Mouse (Mus musculus): ENCODE data around the gene Ccdc7a.
"Not testable (repeated sequence)": the region's sequence is repeated elsewhere in the genome, so short reads cannot be mapped to it uniquely, and the experiment has no call there.

Ccdc7a gene

GRCm38 (mm10) chr8:129065417-129065816 lies at the start of gene Ccdc7a:
Ccdc7a (minus strand) TSS chr8:129065517.
- not testable (repeated sequence) for DNase-seq

DNA sequence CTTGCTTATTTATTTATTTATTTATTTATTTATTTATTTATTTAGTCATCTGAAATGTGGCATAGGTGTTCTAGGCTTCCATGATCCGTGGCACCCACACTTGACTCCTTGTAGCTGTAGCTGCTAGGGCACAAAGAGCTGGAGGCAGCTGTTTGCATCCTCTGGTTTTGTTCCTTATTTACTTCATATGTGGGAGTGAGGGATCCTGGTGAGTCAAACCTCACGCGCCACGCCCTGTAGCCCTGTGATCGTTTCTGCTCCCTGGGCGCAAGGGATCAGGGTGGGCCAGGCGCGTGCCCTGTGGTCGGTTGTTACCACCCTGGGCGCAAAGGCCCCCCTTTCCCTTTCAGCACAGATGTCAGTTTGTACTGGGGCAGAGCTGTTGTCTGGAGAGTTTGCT lies 1.5 kb upstream of the Ccdc7a start, which contains the start of gene Ccdc7b:
Ccdc7b (plus strand) TSS at position 301 of the 400 bp plus-strand sequence.
- DNase-seq, result not testable (repeated sequence)

GRCm38 (mm10) chr8:128991389-128991788 lies 73.9 kb downstream of the Ccdc7a start:
- DNase-seq, result no peak

- DNase-seq, result not testable (repeated sequence)
Observed at GRCm38 (mm10) chr8:128948941-128949340, 116.4 kb downstream of the Ccdc7a start.

GRCm38 (mm10) chr8:128941022-128941641 lies 124.2 kb downstream of the Ccdc7a start:
- peak in 1 of 2 experiments; percentile 28 for DNase-seq

- no peak for DNase-seq
Observed at GRCm38 (mm10) chr8:128933446-128933845, 131.9 kb downstream of the Ccdc7a start.

DNA sequence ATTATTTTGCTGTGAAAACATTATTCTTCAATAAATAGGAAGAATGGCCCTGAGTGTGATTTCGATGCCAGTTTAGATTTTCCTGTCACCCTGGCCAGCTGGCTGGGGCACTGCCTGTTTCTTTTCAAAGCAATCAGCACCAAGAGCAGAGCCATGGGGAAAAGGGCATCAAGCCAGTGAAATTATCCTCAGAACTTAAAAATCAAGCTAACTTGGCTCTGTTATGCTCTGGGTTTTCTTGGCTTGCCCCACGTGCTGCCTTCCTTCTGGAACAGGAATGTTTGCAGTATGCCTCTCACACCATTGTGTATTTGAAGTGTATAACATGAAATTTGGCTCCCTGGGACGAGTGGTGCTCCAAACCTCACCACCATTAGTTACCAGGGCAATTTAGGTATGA lies 182.6 kb downstream of the Ccdc7a start:
- DNase-seq, result no peak

- peak in 1 of 2 experiments; percentile 3 for DNase-seq
Observed at GRCm38 (mm10) chr8:128843749-128844148, 221.6 kb downstream of the Ccdc7a start.

- DNase-seq, result no peak
Observed at GRCm38 (mm10) chr8:128812521-128812920, 252.8 kb downstream of the Ccdc7a start.

GRCm38 (mm10) chr8:128798594-128798993 lies 266.7 kb downstream of the Ccdc7a start, which contains the start of gene Gm3952:
Gm3952 (minus strand) TSS chr8:128798694.
- DNase-seq, result no peak

DNA sequence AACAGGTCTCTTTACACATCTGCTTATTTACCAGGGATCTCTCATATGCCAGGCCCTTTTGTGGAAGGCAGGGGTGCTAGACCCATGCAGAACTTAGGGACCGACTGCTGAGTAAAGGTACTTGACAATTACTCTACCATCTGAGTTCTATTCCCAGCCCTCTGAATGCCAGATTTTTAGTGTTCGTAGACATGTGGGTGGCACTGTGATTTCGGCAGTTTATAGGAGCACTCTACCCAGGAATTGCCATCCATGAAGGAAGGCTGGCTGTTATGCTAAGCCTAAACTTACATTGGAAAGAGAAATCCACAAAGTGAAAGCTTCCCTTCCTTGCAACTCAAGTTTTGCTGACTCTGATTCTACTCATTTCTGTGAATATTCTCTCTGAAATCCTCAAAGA lies 329.6 kb downstream of the Ccdc7a start:
- DNase-seq, result no peak

GRCm38 (mm10) chr8:128734118-128734517 lies 331.2 kb downstream of the Ccdc7a start:
- DNase-seq, result no peak

GRCm38 (mm10) chr8:128732254-128732653 lies 333.1 kb downstream of the Ccdc7a start:
- DNase-seq, result no peak

- DNase-seq, result no peak
Observed at GRCm38 (mm10) chr8:128727213-128727612, 338.1 kb downstream of the Ccdc7a start.

DNA sequence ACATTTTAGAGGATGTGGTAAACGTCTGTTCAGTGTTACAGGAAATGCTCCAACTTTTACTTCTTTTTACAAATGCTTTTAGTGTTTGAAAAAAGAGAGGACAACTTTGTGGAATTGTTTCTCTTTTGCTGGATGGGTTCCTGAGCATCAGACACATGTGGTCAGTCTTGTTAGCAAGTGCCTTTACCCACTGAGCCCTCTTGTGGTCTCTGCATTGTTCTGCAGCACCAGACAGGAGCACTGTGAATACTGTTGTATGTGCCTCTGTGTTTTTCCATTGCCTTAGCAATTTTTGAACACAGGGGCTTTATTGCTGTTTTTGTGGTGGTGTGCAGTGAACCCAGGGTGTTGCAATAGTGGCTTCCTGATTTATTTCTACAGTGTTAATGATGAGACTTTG lies 340.5 kb downstream of the Ccdc7a start:
- DNase-seq, result peak; percentile 17 to 26

GRCm38 (mm10) chr8:128716184-128716583 lies 349.1 kb downstream of the Ccdc7a start:
- peak in 1 of 2 experiments; percentile 25 for DNase-seq

DNA sequence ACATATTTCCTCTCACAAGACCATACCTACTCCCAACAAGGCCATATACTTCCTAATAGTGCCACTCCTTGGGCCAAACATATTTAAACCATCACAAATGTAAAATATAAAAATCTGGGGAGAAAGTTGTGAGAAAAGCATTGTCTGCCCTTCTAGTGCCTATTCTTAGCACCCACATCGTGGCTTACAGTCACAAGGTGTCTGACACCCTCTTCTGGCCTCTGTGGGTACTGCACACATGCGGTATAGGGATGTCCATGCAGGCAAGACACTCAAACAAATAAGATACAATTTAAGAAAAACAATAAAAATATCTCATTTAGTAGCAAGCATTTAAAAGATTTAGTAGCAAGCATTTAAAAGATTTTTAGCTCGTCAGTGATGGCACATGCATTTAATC lies 356.1 kb downstream of the Ccdc7a start:
- DNase-seq, result peak; percentile 75 to 86

GRCm38 (mm10) chr8:128704836-128705235 lies 360.5 kb downstream of the Ccdc7a start:
- no peak for DNase-seq

DNA sequence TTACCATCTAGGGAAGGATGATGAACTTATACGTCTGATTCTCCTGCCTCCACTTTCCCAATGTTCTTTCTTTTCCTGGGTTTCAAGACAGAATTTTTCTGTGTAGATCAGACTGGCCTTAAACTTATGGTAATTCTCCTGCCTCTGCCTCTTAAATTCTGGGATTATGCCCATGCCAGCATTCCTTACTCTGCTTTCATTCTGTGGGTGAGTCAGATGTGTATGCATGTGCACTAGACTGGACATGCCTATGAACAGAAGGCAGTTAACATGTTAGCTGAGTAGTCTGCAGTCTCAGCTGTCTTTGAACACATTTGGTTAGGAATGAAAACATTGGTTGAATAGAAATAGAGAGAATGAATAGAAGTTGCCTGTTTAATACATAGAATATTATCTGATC lies 360.9 kb downstream of the Ccdc7a start:
- no peak for DNase-seq

GRCm38 (mm10) chr8:128697945-128698344 lies 367.4 kb downstream of the Ccdc7a start:
- DNase-seq, result no peak

- DNase-seq, result no peak
Observed at GRCm38 (mm10) chr8:128696701-128697397, 368.5 kb downstream of the Ccdc7a start.

DNA sequence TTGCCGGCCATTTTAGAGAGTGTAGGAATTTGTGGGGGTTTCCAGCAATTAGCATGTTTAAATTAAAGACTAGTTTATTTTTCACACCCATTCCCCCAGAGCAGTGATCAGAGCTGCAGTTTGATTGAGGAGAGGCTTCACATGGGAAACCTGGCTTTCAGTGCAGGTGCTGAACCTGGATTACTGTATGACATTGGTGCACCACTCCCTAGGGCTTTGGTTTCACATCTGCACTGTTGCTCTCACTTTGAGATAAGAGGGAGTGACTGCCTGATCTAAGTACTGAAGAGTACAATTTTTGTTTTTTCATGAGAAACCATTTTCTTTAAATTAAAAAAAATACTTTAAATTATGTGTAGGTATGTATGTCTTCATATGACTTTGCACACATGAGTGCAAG lies 375.3 kb downstream of the Ccdc7a start:
- no peak for DNase-seq

DNA sequence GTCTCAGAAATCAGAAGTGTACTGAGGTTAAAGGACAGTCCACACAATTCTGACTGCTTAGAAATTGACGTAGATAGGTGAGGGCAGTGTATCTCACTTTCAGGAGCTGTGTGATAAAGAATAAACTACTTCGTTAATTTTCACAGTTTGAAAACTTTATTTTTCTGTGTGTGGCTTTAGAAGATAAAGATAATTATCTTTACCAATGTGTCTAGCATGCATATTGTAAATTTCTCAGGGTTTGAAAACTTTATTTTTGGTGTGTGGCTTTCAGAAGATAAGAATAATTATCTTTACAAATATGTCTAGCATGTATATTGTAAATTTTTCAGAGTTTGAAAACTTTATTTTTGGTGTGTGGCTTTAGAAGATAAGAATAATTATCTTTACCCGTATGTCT lies 376.6 kb downstream of the Ccdc7a start:
- DNase-seq, result no peak

GRCm38 (mm10) chr8:128686429-128686990 lies 378.8 kb downstream of the Ccdc7a start:
- no peak for DNase-seq

Measured in lung, postnatal 4 days (tissue).